Mouse (Mus musculus) ES-Bruce4 (cell line): Measurements from ENCODE around the gene Thrap3.

Experiments
- CTCF ChIP-seq: IDR thresholded peaks from one replicate; pipeline ENCODE4 v1.8.1; 2011; ENCODE audit warnings: low read depth, low read length
- EP300 ChIP-seq: IDR thresholded peaks from 2 replicates; pipeline ENCODE4 v1.6.1; 2011; ENCODE audit warnings: low read depth, low read length; ENCODE audit not compliant: insufficient read depth
- POLR2A ChIP-seq: IDR thresholded peaks from one replicate; pipeline ENCODE4 v1.8.1; 2011; ENCODE audit warnings: low read length; ENCODE audit not compliant: insufficient read depth

GRCm38 (mm10) chr4:126117116-126117515, 85.4 kb downstream of the Thrap3 start:
- TF ChIP-seq CTCF: no peak
- no peak for TF ChIP-seq POLR2A
- TF ChIP-seq EP300: no peak
